Mouse (Mus musculus): ENCODE results near the gene Agt.

GRCm38 (mm10) chr8:124517142-124517541 is 52.4 kb downstream of the Agt start:
- no peak for TF ChIP-seq CTCF (IDR thresholded peaks at IDR 0.05; ENCODE audit: extremely low read depth, insufficient read depth, insufficient read length, insufficient replicate concordance)
- TF ChIP-seq POLR2A (IDR thresholded peaks at IDR 0.05; ENCODE audit: low read depth, low read length): no peak

Measured in spleen, adult 2 months (tissue).